ENCODE assay signal across 17 mouse cellular contexts in the genomic region with DNA sequence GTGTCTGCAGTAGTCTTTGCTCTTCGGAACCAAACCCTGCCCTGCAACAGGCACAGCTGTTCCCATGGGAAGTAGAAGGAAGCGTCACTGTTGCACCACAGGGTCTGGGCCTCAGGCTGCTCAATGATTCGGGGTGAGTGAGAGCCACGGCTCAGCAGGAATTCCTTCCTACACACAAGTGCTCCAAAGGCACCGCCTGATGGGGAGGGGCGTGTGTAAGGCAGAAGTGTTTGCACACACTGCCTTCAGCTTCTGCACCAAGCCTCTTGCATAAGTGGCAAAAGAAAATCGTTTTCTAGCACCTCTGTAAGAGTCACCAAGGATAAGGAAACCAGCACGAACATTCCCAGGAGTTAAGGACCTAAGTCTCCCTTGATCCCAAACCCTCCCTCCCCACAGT.
A peak's percentile ranks its signal among the peaks of the same experiment; 100 is the strongest.
DNase-seq lines count a peak whose midpoint lies in the region; ATAC-seq lines count a peak whose summit lies in the region.
"Had no signal": no experiment of that assay in that cellular context is flagged by ENCODE, and none has a peak within 500 bp of the region (broad histone marks: within the 10 kb centered on the region; RNA-seq: fewer than 3 reads in every experiment).

No protein-coding gene starts in this region.

- peak overlapping the region; percentile 19 for H3K27ac ChIP-seq in lung, embryonic 15.5 days
- H3K27ac ChIP-seq: heart, embryonic 13.5 days; limb, embryonic 10.5 days; liver, embryonic 14.5 days; neural tube, embryonic 15.5 days had no signal

- H3K27me3 ChIP-seq in lung, embryonic 15.5 days: no peaks in the 10 kb centered on the region
- H3K27me3 ChIP-seq: heart, embryonic 13.5 days; neural tube, embryonic 15.5 days had no signal

- H3K9ac ChIP-seq in lung, embryonic 15.5 days: no peak overlapping the region
- H3K9ac ChIP-seq: heart, embryonic 13.5 days; liver, embryonic 14.5 days; neural tube, embryonic 15.5 days had no signal

- intact Hi-C loops in heart, postnatal 25 days (cut with DNase I): no loop called here

- H3K4me2 ChIP-seq in lung, embryonic 15.5 days: no peak overlapping the region
- H3K4me2 ChIP-seq: heart, embryonic 13.5 days; neural tube, embryonic 15.5 days had no signal

- H3K4me1 ChIP-seq in lung, embryonic 15.5 days: peaks cover 3% of the 10 kb centered on the region; the same call in 1 of the 2 replicates

- 40% methylated on average over 8 of the region's 8 CpGs for WGBS in lung, embryonic 15.5 days

- H3K9me3 ChIP-seq in lung, embryonic 15.5 days: no peaks in the 10 kb centered on the region
- H3K9me3 ChIP-seq: heart, embryonic 13.5 days; limb, embryonic 10.5 days; neural tube, embryonic 15.5 days had no signal

- peaks cover 10% of the 10 kb centered on the region; the same call in 1 of the 2 replicates for H3K36me3 ChIP-seq in lung, embryonic 15.5 days

- no peak for DNase-seq in frontal cortex, postnatal 25 days (ENCODE audit: low spot score in 2 of 2)
- peak; percentile 6 for DNase-seq in adipocyte (ENCODE audit: low spot score)
- peak; percentile 8 for DNase-seq in retina, postnatal 1 day
- DNase-seq in gastrocnemius, postnatal 25 days: no peak
- DNase-seq in heart, postnatal 25 days (ENCODE audit: low spot score): no peak
- no peak for DNase-seq in right cerebral cortex, postnatal 25 days
- DNase-seq: adrenal gland, adult 8-10 months; cerebellum, adult 9-10 months; gastrocnemius, postnatal 36 days; kidney, adult 18-20 months; kidney, postnatal 25 days had no signal

- peak; percentile 19; the same call in 1 of the 2 replicates for ATAC-seq in frontal cortex, adult (ENCODE audit: low TSS enrichment)
- peak; percentile 90 for ATAC-seq in lung, embryonic 15.5 days (ENCODE audit: borderline replicate concordance, extremely low read depth, low FRiP score, low TSS enrichment)

- H3K4me3 ChIP-seq in lung, embryonic 15.5 days: no peak overlapping the region
- H3K4me3 ChIP-seq: heart, embryonic 13.5 days; limb, embryonic 10.5 days; neural tube, embryonic 15.5 days had no signal

Comparison
In these comparisons a context has a peak if more than half of its experiments do, and no peak if none do; other contexts are left out.
1. DNase-seq: peak in adipocyte (single experiment) and retina, postnatal 1 day (single experiment); none in frontal cortex, postnatal 25 days (0 of 2), gastrocnemius, postnatal 25 days (single experiment), heart, postnatal 25 days (single experiment) and right cerebral cortex, postnatal 25 days (single experiment).